Mouse (Mus musculus) cerebellum, postnatal 25 days (tissue): Measurements from ENCODE around the gene Foxp1.

ENCODE experiments used
- DNase-seq, 2 experiments: peaks; one replicate each; pipeline ENCODE4 v3.0.0; 2021; ENCODE audit warnings: mixed read lengths in 2 of 2

The Foxp1 gene

GRCm38 (mm10) chr6:99436371-99436770, 86.2 kb downstream of the Foxp1 start:
- DNase-seq = no peak

- DNase-seq = no peak
Measured at GRCm38 (mm10) chr6:99435140-99435539, 87.4 kb downstream of the Foxp1 start.

GRCm38 (mm10) chr6:99433006-99433405, 89.5 kb downstream of the Foxp1 start:
- DNase-seq = no peak

- no peak for DNase-seq
Measured at GRCm38 (mm10) chr6:99431941-99432340, 90.6 kb downstream of the Foxp1 start.

- no peak for DNase-seq
Measured at GRCm38 (mm10) chr6:99430560-99430959, 92.0 kb downstream of the Foxp1 start.

- DNase-seq = no peak
Measured at GRCm38 (mm10) chr6:99429378-99430131, 93.0 kb downstream of the Foxp1 start.

- no peak for DNase-seq
Measured at GRCm38 (mm10) chr6:99428961-99429360, 93.6 kb downstream of the Foxp1 start.

GRCm38 (mm10) chr6:99427301-99427700, 95.2 kb downstream of the Foxp1 start:
- no peak for DNase-seq

GRCm38 (mm10) chr6:99425044-99425443, 97.5 kb downstream of the Foxp1 start:
- DNase-seq = no peak

- no peak for DNase-seq
Measured at GRCm38 (mm10) chr6:99420666-99421065, 101.9 kb downstream of the Foxp1 start.

- DNase-seq = no peak
Measured at GRCm38 (mm10) chr6:99412598-99412997, 109.9 kb downstream of the Foxp1 start.

- no peak for DNase-seq
Measured at GRCm38 (mm10) chr6:99409602-99410001, 112.9 kb downstream of the Foxp1 start.

- no peak for DNase-seq
Measured at GRCm38 (mm10) chr6:99408880-99409279, 113.6 kb downstream of the Foxp1 start.

GRCm38 (mm10) chr6:99403755-99404390, 118.6 kb downstream of the Foxp1 start:
- no peak for DNase-seq

- no peak for DNase-seq
Measured at GRCm38 (mm10) chr6:99402941-99403340, 119.6 kb downstream of the Foxp1 start.

- no peak for DNase-seq
Measured at GRCm38 (mm10) chr6:99402370-99402769, 120.2 kb downstream of the Foxp1 start.

- no peak for DNase-seq
Measured at GRCm38 (mm10) chr6:99401801-99402200, 120.7 kb downstream of the Foxp1 start.

GRCm38 (mm10) chr6:99401211-99401610, 121.3 kb downstream of the Foxp1 start:
- no peak for DNase-seq

GRCm38 (mm10) chr6:99395745-99396144, 126.8 kb downstream of the Foxp1 start:
- DNase-seq = no peak

GRCm38 (mm10) chr6:99394801-99395200, 127.7 kb downstream of the Foxp1 start:
- no peak for DNase-seq

- DNase-seq = no peak
Measured at GRCm38 (mm10) chr6:99392484-99392883, 130.0 kb downstream of the Foxp1 start.

- no peak for DNase-seq
Measured at GRCm38 (mm10) chr6:99388741-99389675, 133.5 kb downstream of the Foxp1 start.

GRCm38 (mm10) chr6:99388023-99388422, 134.5 kb downstream of the Foxp1 start:
- no peak for DNase-seq
